Comparison of ENCODE assay signal across 22 mouse cellular contexts in genomic region chr9:15772766-15773165, GRCm38 (mm10).
A peak's percentile ranks its signal among the peaks of the same experiment; 100 is the strongest.
DNase-seq lines count a peak whose midpoint lies in the region; ATAC-seq and TF ChIP-seq lines count a peak whose summit lies in the region.
"Had no signal": no experiment of that assay in that cellular context is flagged by ENCODE, and none has a peak within 500 bp of the region (broad histone marks: within the 10 kb centered on the region; RNA-seq: fewer than 3 reads in every experiment).

No protein-coding gene starts in this region.

- no peak for ATAC-seq in forebrain, embryonic 13.5 days
- ATAC-seq in hindbrain, embryonic 12.5 days (ENCODE audit: low FRiP score): 0 out of 2 replicates have a peak, but pooled peaks have one; percentile 23
- ATAC-seq in hindbrain, postnatal 0 days: no peak; the same call in none of the 2 replicates
- peak; percentile 38; the same call in 1 of the 2 replicates for ATAC-seq in midbrain, embryonic 13.5 days
- no peak for ATAC-seq in midbrain, embryonic 11.5 days (ENCODE audit: low FRiP score)
- no peak for ATAC-seq in limb, embryonic 12.5 days (ENCODE audit: insufficient number of reproducible peaks, insufficient read depth, low FRiP score, low TSS enrichment, low read depth)

- no peak for TF ChIP-seq CTCF in hindbrain, postnatal 0 days (IDR thresholded peaks at IDR 0.05; ENCODE audit: low read depth)

- peaks cover 76% of the 10 kb centered on the region for H3K27me3 ChIP-seq in forebrain, embryonic 10.5 days (ENCODE audit: poor library complexity, severe bottlenecking)
- peaks cover 34% of the 10 kb centered on the region for H3K27me3 ChIP-seq in forebrain, embryonic 13.5 days
- no peaks in the 10 kb centered on the region for H3K27me3 ChIP-seq in hindbrain, embryonic 12.5 days
- no peaks in the 10 kb centered on the region for H3K27me3 ChIP-seq in hindbrain, postnatal 0 days (ENCODE audit: insufficient read depth, low read length)
- H3K27me3 ChIP-seq in midbrain, embryonic 13.5 days: no peaks in the 10 kb centered on the region
- no peaks in the 10 kb centered on the region for H3K27me3 ChIP-seq in midbrain, embryonic 11.5 days (ENCODE audit: control insufficient read depth, insufficient read depth, low read length)
- H3K27me3 ChIP-seq in limb, embryonic 12.5 days: no peaks in the 10 kb centered on the region
- H3K27me3 ChIP-seq: liver, embryonic 15.5 days had no signal

- no peak overlapping the region for H3K4me3 ChIP-seq in forebrain, embryonic 10.5 days
- no peak overlapping the region for H3K4me3 ChIP-seq in forebrain, embryonic 13.5 days
- no peak overlapping the region for H3K4me3 ChIP-seq in hindbrain, embryonic 12.5 days
- H3K4me3 ChIP-seq in hindbrain, postnatal 0 days (ENCODE audit: low read length): no peak overlapping the region
- no peak overlapping the region for H3K4me3 ChIP-seq in midbrain, embryonic 13.5 days (replicated peaks)
- no peak overlapping the region for H3K4me3 ChIP-seq in midbrain, embryonic 11.5 days (ENCODE audit: low read depth, low read length)
- no peak overlapping the region for H3K4me3 ChIP-seq in limb, embryonic 12.5 days (replicated peaks)
- H3K4me3 ChIP-seq: liver, embryonic 15.5 days had no signal

- H3K4me1 ChIP-seq in forebrain, embryonic 10.5 days: peaks cover 39% of the 10 kb centered on the region
- peaks cover 39% of the 10 kb centered on the region for H3K4me1 ChIP-seq in forebrain, embryonic 13.5 days
- no peaks in the 10 kb centered on the region for H3K4me1 ChIP-seq in hindbrain, embryonic 12.5 days
- no peaks in the 10 kb centered on the region for H3K4me1 ChIP-seq in hindbrain, postnatal 0 days (ENCODE audit: insufficient read depth, low read length)
- H3K4me1 ChIP-seq in midbrain, embryonic 13.5 days (replicated peaks): 0 out of 2 replicates have a peak, but pooled peaks cover 2% of the 10 kb centered on the region
- H3K4me1 ChIP-seq in midbrain, embryonic 11.5 days (ENCODE audit: control insufficient read depth, insufficient read depth, low read length): no peaks in the 10 kb centered on the region
- H3K4me1 ChIP-seq in limb, embryonic 12.5 days (replicated peaks): peaks cover 38% of the 10 kb centered on the region
- H3K4me1 ChIP-seq: liver, embryonic 15.5 days had no signal

- H3K9me3 ChIP-seq in forebrain, embryonic 10.5 days: peaks cover 4% of the 10 kb centered on the region; the same call in 1 of the 2 replicates
- H3K9me3 ChIP-seq in forebrain, embryonic 13.5 days (replicated peaks): no peaks in the 10 kb centered on the region
- H3K9me3 ChIP-seq in hindbrain, embryonic 12.5 days (replicated peaks): no peaks in the 10 kb centered on the region
- H3K9me3 ChIP-seq in hindbrain, postnatal 0 days (ENCODE audit: low read length): no peaks in the 10 kb centered on the region
- H3K9me3 ChIP-seq in midbrain, embryonic 13.5 days: no peaks in the 10 kb centered on the region
- H3K9me3 ChIP-seq in midbrain, embryonic 11.5 days (ENCODE audit: control insufficient read depth, low read length): no peaks in the 10 kb centered on the region
- no peaks in the 10 kb centered on the region for H3K9me3 ChIP-seq in limb, embryonic 12.5 days
- H3K9me3 ChIP-seq: G1E; liver, embryonic 15.5 days had no signal

- H3K36me3 ChIP-seq in forebrain, embryonic 10.5 days (replicated peaks): no peaks in the 10 kb centered on the region
- H3K36me3 ChIP-seq in forebrain, embryonic 13.5 days (ENCODE audit: poor library complexity, severe bottlenecking): no peaks in the 10 kb centered on the region
- no peaks in the 10 kb centered on the region for H3K36me3 ChIP-seq in hindbrain, embryonic 12.5 days
- no peaks in the 10 kb centered on the region for H3K36me3 ChIP-seq in hindbrain, postnatal 0 days (ENCODE audit: insufficient read depth, low read length)
- no peaks in the 10 kb centered on the region for H3K36me3 ChIP-seq in midbrain, embryonic 13.5 days
- no peaks in the 10 kb centered on the region for H3K36me3 ChIP-seq in midbrain, embryonic 11.5 days (ENCODE audit: control insufficient read depth, insufficient read depth, low read length)
- no peaks in the 10 kb centered on the region for H3K36me3 ChIP-seq in limb, embryonic 12.5 days
- H3K36me3 ChIP-seq: G1E; liver, embryonic 15.5 days had no signal

- H3K27ac ChIP-seq in forebrain, embryonic 10.5 days: peak overlapping the region; percentile 26; the same call in 1 of the 2 replicates
- H3K27ac ChIP-seq in forebrain, embryonic 13.5 days: no peak overlapping the region
- H3K27ac ChIP-seq in hindbrain, embryonic 12.5 days: no peak overlapping the region
- no peak overlapping the region for H3K27ac ChIP-seq in hindbrain, postnatal 0 days
- no peak overlapping the region for H3K27ac ChIP-seq in midbrain, embryonic 13.5 days
- no peak overlapping the region for H3K27ac ChIP-seq in midbrain, embryonic 11.5 days (ENCODE audit: low read depth, low read length)
- H3K27ac ChIP-seq in limb, embryonic 12.5 days: peak overlapping the region; percentile 1; the same call in 1 of the 2 replicates
- H3K27ac ChIP-seq: liver, embryonic 15.5 days; stomach, postnatal 0 days had no signal

- no peak overlapping the region for H3K9ac ChIP-seq in forebrain, embryonic 13.5 days
- no peak overlapping the region for H3K9ac ChIP-seq in hindbrain, embryonic 12.5 days
- H3K9ac ChIP-seq in hindbrain, postnatal 0 days (replicated peaks; ENCODE audit: low read length): no peak overlapping the region
- no peak overlapping the region for H3K9ac ChIP-seq in midbrain, embryonic 13.5 days (replicated peaks)
- H3K9ac ChIP-seq in midbrain, embryonic 11.5 days (ENCODE audit: low read length): no peak overlapping the region
- no peak overlapping the region for H3K9ac ChIP-seq in limb, embryonic 12.5 days (replicated peaks)
- H3K9ac ChIP-seq: liver, embryonic 15.5 days; lung, embryonic 14.5 days had no signal

- H3K4me2 ChIP-seq in forebrain, embryonic 13.5 days: no peak overlapping the region
- no peak overlapping the region for H3K4me2 ChIP-seq in hindbrain, embryonic 12.5 days (replicated peaks)
- H3K4me2 ChIP-seq in hindbrain, postnatal 0 days (ENCODE audit: low read depth, low read length): no peak overlapping the region
- no peak overlapping the region for H3K4me2 ChIP-seq in midbrain, embryonic 13.5 days (replicated peaks)
- H3K4me2 ChIP-seq in midbrain, embryonic 11.5 days: no peak overlapping the region
- no peak overlapping the region for H3K4me2 ChIP-seq in limb, embryonic 12.5 days
- H3K4me2 ChIP-seq: heart, embryonic 11.5 days; liver, embryonic 15.5 days; lung, embryonic 14.5 days had no signal

- 89% methylated on average over 12 of the region's 12 CpGs for WGBS in forebrain, embryonic 10.5 days
- WGBS in forebrain, embryonic 13.5 days: 84% methylated on average over 12 of the region's 12 CpGs
- 83% methylated on average over 12 of the region's 12 CpGs for WGBS in hindbrain, embryonic 12.5 days
- WGBS in hindbrain, postnatal 0 days: 88% methylated on average over 12 of the region's 12 CpGs
- 87% methylated on average over 12 of the region's 12 CpGs for WGBS in midbrain, embryonic 13.5 days
- 85% methylated on average over 12 of the region's 12 CpGs for WGBS in midbrain, embryonic 11.5 days
- WGBS in limb, embryonic 12.5 days: 87% methylated on average over 12 of the region's 12 CpGs

- no peak for DNase-seq in forebrain, embryonic 10.5 days (ENCODE audit: extremely low spot score, low spot score)
- no peak for DNase-seq in hindbrain, postnatal 0 days (ENCODE audit: low spot score)
- no peak for DNase-seq in midbrain, embryonic 11.5 days (ENCODE audit: low spot score, missing footprints)
- DNase-seq: adrenal gland, adult 8-10 months; cerebellum, adult 2 months; cerebellum, postnatal 14 days; gastrocnemius, postnatal 25 days; heart, postnatal 4 days; kidney, adult 2 months; kidney, postnatal 10 days; layer of hippocampus, postnatal 36 days; lung, embryonic 14.5 days; lung, postnatal 14 days; thymus, postnatal 4 days had no signal

Comparison
In these comparisons a context has a peak if more than half of its experiments do, and no peak if none do; other contexts are left out.
1. H3K27ac ChIP-seq: peak in forebrain, embryonic 10.5 days (single experiment) and limb, embryonic 12.5 days (single experiment); none in forebrain, embryonic 13.5 days (single experiment), hindbrain, embryonic 12.5 days (single experiment), hindbrain, postnatal 0 days (single experiment), midbrain, embryonic 13.5 days (single experiment) and midbrain, embryonic 11.5 days (single experiment).
2. ATAC-seq: peak in hindbrain, embryonic 12.5 days (single experiment) and midbrain, embryonic 13.5 days (single experiment); none in forebrain, embryonic 13.5 days (single experiment), hindbrain, postnatal 0 days (single experiment), midbrain, embryonic 11.5 days (single experiment) and limb, embryonic 12.5 days (single experiment).